Mouse (Mus musculus): Measurements from ENCODE around the gene Dscam. TPM values are rescaled to one million over a fixed set of nuclear protein-coding genes. Genes with fewer than 3 reads are reported as not detected.

Dscam gene
- total RNA-seq (2021): 10 to 100 TPM; 38.2 to 43.0 TPM

GRCm38 (mm10) chr16:97170513-97171081 is at the start of gene Dscam:
Gene Dscam (minus strand): TSS chr16:97170752.
- DNase-seq: peak; percentile 53 to 68

- no peak for DNase-seq
Measured at GRCm38 (mm10) chr16:97219381-97219780, 48.8 kb upstream of the Dscam start.

GRCm38 (mm10) chr16:97209997-97210396 is 39.4 kb upstream of the Dscam start:
- peak; percentile 64 to 72 for DNase-seq

- no peak for DNase-seq
Measured at GRCm38 (mm10) chr16:97208276-97208675, 37.7 kb upstream of the Dscam start.

- no peak for DNase-seq
Measured at GRCm38 (mm10) chr16:97204090-97204489, 33.5 kb upstream of the Dscam start.

DNA sequence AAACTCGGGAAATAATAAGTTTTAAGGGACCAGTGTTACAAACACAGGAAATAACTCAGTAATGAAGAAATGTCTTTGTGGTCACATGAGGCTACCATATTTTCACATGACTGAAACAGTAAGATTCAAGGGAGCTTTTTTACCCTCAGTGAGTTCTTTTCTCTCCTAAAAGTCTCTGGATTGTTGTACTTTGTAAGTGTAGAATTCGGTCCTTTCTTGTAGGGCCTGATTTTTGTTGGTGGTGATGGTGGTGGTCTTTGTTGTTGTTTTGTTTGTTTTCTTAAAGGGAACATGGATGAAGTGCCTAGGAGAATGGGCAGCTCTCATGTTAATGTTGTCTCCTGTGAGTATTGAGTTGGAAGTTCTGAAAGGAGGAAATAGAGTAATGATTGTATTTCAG is 33.0 kb upstream of the Dscam start:
- no peak for DNase-seq

GRCm38 (mm10) chr16:97194630-97195029 is 24.1 kb upstream of the Dscam start:
- DNase-seq: no peak

DNA sequence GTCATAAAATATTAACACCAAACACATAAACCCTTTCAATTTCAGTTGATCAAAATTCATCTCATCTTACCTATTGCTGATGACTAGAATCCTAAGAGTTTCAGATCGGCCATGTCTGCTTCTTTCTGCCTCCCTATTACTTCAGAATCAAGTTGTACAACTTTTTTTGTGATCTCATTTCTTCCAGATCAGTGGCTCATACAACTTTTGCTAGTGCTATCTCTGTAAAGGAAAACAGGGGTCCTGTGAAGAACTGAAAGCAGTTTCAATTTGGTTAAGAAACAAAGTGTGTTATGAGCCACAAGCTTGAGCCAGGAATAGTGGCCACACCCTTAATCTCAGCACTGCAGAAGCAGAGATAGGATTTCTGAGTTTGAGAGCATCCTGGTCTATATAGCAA is 23.6 kb upstream of the Dscam start:
- no peak for DNase-seq

- DNase-seq: no peak
Measured at GRCm38 (mm10) chr16:97192296-97192695, 21.7 kb upstream of the Dscam start.

- no peak for DNase-seq
Measured at GRCm38 (mm10) chr16:97190604-97191003, 20.1 kb upstream of the Dscam start.

- peak; percentile 44 to 52 for DNase-seq
Measured at GRCm38 (mm10) chr16:97171500-97171899, 948 bp upstream of the Dscam start.

DNA sequence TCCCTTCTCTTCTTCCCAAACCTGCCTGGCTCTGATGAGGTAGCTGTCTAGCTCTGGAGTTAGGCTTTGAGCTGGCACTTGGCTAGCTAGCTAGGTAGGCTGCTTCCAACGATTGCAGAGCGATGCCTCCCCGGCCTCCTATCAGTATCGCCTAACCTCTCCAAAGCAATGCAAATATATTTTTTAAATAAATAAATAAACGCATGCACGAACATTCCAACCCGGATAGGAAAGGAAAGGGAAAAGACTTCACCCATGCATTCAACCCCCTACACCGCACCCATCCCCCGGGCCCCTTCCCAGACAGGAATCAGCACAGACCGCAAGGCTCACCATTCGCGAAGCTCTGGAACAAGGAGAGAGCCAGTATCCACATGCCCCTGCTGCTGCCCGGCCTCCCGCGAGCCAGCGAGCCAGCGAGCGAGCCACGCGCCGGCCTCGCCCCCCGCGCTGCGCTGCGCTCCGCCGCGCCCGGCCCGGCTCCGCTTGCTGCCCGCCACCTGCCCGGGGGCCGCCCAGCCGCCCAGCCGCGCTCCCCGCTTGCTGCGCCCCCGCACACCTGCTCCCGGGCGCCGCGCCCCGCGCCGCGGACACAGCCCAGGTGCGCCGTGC is 545 bp downstream of the Dscam start:
- peak; percentile 51 to 54 for DNase-seq

DNA sequence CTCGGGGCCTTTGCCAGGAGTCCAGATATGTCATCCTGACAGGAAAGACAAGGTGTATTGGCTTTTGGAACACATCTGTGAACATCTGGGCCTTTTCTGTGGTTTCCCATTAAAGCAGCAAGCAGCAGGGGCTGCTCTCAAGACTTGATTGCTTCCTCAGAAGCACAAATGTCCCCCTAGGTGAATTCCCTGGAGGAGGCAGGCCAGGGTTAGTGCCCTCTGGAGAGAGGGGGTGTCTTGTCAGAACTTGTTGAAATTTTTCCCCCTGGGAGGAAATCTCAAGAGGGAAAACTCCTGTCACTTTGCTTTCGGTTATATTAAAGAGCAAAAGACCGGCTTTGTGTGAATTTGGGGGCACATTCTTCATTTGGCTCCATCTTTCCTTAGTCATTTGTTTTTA is 1.9 kb downstream of the Dscam start:
- DNase-seq: no peak

- no peak for DNase-seq
Measured at GRCm38 (mm10) chr16:97168030-97168429, 2.5 kb downstream of the Dscam start.

GRCm38 (mm10) chr16:97166166-97166565 is 4.4 kb downstream of the Dscam start:
- no peak for DNase-seq

DNA sequence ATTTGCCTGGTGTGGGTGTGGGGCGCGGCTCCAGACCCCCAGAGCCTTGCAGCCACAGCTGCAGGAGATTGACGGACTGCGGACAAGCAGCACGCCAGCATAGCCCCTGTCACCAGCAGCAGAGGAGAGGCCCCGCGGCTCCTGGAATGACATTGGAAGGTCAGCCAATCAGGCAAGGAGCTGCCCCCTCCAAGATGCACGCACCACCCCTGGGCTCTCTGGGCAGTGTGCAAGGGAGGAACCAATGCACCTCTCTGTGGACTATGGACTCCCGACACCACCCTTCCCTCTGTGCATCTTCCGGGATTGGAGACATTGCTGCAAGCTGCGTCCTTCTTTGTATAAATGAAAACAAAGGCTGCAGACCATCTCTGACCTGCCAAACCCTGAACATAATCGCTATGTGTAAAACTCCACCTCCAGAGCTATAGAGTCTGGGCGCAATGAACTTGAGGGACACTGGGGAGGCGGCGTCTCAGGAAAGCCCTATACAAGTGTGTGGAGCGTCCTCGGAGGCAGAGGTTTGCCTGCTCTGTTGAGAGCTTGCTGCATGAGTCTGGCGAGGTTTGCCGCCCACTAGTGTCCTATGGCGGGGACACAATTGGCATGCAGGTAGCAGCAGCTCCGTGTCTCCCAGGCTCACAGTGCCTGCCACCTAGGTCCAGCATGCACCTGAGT is 5.0 kb downstream of the Dscam start:
- DNase-seq: peak; percentile 51 to 68

GRCm38 (mm10) chr16:97158279-97158678 is 12.3 kb downstream of the Dscam start:
- DNase-seq: no peak

- no peak for DNase-seq
Measured at GRCm38 (mm10) chr16:97144544-97145194, 25.9 kb downstream of the Dscam start.

GRCm38 (mm10) chr16:97141943-97142342 is 28.6 kb downstream of the Dscam start:
- no peak for DNase-seq

GRCm38 (mm10) chr16:97135003-97135827 is 35.3 kb downstream of the Dscam start:
- DNase-seq: no peak

DNA sequence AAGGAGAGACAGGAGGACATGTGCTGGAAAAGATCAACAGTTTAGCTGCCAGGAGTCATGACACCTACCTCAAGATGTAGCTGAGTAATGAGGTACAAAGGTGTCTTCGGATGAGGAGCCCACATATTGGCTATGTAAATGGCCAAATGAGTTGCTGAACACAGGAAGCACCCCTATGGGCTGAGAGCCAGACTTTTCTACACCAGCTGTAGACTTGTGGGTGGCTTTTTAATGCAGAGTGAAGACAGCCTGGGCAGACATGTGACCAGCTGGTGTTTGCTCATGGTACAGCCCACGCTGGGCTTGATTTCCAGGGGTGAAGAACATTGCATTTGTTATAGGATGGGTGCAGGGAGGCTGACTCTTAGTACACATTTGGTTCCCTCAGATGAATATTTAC is 43.3 kb downstream of the Dscam start:
- DNase-seq: peak; percentile 82 to 83

DNA sequence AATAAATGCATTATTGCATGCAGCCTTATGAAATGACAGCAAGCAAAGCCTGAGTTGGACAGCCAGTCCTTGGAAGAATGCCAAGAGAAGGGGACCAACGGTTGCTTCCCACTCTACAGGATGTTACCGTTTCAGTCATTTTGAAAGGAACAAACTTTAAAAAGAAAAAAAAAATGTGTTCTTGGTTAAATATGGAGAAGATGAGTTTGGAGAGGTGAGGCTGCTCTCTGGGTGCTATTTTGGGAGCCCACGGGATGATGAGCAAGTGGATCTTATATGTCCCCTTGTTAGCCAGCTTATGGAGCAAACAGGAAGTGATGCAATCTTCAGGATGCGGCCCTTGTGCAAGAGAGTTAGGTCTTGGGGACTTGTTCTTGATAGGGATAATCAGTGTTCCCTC is 60.5 kb downstream of the Dscam start:
- DNase-seq: no peak

DNA sequence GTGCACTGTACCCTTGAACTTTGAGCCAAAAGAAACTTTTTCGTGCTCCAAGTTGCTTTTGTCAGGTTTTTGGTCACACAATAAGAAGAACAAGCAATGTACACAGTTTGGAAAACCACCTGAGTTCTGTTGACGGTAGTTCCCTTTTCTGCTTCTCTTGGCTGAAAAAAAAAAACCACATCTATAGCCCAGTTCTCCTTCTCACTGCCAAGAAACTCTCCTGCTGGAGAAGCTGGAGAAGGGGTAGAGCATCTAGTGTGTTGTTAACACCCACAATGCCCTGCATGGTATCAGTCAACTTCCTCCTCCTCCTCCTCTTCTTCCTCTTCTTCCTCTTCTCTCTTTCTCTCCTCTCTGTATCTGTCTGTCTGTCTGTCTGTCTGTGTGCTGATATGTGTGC is 65.3 kb downstream of the Dscam start:
- DNase-seq: no peak

Measured in layer of hippocampus, postnatal 36 days (tissue).